Mouse (Mus musculus) gonadal fat pad, adult 2 months (tissue): ENCODE results near the gene Rab11b. TPM values are rescaled to one million over a fixed set of nuclear protein-coding genes. Genes with fewer than 3 reads are reported as not detected.

Experiments
- DNase-seq: peaks from one replicate; pipeline ENCODE4 v3.0.0-alpha.2; 2012; ENCODE audit warnings: low read depth
- polyA plus RNA-seq: library from polyadenylated mRNA; depleted of rRNA; stranded (reverse); fragments of >200 nt; gene quantifications from 2 replicates; pipeline ENCODE4 v1.2.3, GENCODE M21; 2012; rRNA removed

Rab11b gene
- 288 and 307 TPM in 2 replicates for polyA plus RNA-seq

DNA sequence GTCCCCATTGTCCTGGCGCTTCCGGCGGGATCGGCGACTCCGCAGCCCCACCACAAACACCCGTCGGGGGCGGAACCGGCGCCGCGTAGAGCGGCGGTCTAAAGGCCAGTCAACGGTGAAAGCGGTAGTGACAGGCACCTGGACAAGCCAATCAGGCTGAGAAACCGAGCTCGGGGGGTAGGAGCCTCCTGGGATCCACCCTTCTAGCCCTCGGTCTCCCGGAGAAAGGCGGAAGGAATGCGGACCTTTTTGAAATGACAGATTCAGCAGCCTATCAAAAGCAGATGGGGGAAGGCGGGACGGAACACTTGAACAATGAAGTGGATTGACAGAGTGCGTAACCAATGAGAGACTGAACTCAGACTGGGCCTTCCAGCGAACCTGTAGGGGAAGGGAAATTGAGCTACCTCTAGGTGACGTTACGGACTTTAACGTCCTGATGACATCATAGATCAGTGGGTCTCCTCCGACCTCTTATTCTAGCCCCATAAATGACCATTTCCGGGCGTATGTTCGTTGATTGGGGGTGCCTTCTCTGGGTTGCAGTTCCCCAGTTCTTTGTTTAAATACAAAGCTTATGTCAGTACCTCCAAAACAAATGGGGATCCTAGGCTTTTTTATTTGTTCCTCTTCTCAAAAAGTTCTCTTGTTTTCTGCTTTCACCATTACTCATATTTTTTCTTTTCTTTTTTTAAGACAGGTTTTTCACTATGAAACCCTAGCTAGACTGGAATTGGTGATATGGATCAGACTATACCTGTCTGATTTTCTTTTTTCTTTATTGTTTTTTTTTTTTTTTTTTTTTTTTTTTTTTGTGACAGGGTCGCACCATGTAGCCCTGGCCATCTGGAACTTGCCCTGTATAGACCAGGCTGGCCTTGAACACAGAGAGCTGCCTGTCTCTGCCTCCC, at the start of gene Rab11b:
Gene Rab11b (minus strand): TSS at position 276 of the 911 bp plus-strand sequence.
- DNase-seq, result peak; percentile 100

DNA sequence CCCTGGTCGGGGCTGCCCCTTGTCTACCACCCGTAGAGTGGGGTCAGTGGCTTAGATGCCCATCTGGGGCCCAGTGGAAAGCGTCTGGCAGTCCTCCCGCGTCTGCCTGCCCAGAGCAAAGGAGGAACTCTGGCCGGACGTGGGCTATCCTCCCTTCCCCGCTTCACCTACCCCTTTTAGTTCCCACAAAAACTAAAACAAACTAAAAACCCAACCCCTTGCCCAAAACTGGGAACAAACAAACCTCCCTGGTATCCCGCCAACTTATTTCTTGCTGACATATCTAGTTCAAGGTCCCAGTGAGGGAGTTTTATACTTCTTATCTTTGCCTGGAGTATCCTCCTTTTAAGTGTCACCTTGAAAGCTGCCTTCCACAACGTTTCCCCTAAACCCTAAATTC, 47.9 kb upstream of the Rab11b start:
- DNase-seq, result no peak

DNA sequence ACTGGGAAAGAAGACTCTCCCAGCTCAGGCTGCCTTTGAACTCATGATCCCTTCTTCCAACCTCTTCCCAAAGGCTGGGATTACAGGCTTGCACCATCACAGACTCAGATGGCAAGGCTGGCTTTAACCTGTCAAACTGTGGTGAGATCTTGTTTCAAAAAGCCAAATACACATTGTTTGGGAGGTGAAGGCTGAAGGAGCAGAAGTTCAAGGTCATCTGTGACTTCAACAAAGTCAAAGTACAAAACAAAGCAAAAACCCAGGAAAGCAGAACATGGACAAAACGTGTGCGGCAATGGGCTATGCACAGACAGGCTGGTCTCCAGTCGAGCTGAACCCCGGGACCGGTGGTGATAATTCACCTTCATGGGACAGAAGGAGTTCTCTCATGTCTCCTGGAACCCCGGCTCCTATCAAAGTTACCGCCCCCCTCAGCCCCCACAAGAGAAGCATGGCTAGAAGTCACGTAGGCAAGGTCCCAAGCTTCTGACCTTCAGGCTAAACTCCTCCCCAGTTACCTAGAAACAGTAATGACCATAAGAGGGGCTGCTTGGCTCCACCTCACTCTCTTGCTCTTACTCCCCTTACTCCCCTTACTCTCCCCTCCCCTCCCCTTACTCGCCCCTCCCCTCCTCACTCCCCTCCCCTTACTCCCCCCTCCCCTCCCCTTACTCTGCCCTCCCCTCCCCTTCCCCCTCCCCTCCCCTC, 47.0 kb upstream of the Rab11b start:
- no peak for DNase-seq

DNA sequence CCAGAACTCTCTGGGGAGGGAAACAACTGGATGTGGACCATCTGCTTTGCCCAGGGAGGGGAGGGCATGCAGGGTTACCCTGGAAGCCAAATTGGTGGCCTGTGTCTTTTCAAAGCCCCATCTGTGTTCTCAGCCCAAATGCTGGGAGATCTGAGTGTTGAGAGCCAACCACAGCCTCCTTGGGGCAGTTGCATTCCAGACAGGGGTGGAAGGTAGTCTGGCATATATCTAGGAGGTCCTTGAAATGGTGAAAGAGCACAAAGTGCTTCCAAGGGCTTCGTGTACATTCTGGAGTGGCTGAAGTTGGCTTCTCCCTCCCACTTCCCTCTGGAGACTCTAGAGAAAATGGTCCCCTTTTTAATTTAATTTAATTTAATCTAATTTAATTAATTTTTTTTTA, 44.4 kb upstream of the Rab11b start:
- DNase-seq, result no peak

DNA sequence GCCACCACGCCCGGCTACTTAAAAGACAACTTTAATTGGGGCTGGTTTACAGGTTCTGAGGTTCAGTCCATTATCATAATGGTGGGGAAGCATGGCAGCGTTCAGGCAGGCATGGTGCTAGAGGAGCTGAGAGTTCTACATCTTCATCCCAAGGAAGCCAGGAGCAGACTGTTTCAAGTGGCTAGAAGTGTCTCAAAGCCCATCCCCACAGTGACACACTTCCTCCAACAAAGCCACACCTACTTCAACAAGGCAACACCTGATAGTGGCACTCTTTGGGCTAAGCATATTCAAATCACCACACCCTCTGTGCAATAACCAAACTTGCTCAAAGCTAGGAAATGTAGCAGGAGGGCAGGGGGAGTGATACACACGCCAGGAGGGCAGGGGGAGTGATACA, 43.9 kb upstream of the Rab11b start:
- no peak for DNase-seq

DNA sequence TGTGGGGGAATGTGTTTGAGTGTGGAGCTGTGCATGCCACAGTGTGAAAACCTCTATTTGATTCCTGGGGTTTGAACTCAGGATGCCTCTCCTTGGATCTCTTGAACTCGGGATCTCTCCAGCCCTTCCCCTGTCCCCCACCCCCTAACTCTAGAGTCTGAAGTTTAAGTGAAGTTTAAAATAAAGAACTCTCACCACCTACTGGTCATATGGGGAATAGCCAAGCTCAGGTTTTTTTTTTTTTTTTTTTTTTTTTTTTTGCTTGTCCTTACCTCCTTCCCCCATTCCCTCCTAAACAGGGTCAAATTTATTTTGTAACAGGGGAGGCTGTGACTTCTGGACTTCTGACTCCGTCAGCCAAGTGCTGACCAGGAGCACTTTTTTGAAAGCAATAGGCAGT, 41.9 kb upstream of the Rab11b start:
- no peak for DNase-seq

DNA sequence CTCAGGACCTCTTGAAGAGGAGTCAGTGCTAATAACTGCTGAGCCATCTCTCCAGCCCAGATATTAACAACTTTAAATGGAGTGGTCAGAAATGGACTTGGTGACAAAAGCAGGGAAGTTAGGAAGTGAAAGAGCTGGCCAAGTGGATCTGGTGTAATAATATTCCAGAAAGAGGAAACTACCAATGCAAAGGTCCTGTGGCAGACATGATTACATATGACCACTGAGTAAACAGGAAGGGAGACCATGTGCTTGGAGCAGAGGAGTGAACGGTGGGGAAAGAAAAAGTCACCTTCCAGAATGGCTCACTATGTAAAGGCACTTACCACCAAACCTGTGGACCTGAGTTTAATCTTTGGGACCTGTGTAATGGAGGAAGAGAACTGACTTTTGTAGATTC, 38.9 kb upstream of the Rab11b start:
- DNase-seq, result no peak

DNA sequence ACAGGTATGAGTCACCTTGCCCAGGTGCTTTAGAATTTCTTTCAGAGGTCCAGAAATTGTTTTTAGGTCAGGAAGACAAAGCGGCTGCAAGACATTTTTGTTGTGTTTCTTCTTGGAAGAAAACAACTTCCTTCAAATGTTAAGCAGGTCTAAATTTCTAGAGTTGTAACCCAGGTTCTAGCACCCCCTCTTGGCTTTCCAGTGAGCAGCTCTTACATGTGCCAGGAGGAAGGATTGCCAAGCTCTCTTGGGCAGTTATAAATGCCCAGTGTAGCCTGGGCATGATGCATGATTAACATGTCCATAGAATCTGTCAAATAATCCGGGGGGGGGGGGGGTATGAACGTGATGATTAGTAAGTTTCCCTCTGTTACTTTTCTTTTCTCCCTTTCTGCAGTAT, 38.0 kb upstream of the Rab11b start:
- DNase-seq, result no peak

DNA sequence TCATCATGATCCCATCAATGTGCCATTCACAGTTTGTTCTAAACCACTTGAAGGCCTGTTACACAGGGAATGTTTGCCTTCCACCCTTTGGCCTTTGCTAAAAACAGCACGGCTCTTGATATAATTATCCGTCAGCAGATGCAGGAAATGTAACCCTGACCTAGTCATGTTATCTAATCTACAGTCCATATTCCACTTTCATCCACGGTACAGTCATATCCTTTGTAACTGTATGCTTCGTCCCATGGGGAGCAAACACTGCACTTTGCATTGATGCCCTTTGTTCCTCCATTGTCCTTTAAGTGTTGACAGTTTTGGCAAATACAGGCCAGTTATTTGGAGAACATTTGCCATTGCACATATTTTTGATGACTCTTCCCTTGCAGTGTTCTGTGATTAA, 28.4 kb upstream of the Rab11b start:
- DNase-seq, result no peak

DNA sequence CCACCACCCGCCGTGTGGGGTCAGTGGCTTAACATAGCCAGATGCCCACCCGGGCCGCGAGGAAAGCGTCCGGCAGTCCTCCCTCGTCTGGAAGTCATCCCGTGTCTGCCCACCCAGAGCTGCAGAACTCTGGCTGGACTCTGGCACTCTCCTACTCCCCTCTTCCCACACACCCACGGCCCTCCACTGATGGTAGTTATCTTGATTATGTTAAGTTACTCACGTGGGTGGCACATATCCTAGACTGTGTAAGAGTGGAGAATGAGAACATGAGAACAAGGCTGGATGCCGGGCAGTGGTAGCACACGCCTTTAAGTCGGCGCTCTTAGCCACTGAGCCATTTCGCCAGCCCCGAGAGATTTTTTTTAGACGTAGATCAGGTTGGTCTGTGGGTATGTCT, 26.0 kb upstream of the Rab11b start:
- no peak for DNase-seq

DNA sequence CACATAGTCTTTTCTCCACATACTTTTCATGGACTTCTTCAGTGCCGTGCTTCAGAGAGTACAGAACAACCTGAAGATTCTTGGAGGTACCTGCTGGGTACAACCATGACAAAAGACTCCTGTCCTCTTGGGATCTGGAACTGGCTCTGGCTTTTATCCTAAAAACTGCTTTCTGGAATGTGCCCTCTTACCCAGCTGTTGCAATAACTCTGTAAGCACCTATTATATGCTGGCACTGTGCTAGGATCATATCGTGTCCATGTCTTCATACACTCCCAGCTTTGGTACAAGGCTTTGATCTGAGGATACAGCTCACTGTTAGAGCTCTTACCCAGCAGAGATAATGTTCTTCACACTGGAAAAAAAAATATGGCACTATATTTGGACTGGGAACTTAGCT, 24.6 kb upstream of the Rab11b start:
- DNase-seq, result no peak

DNA sequence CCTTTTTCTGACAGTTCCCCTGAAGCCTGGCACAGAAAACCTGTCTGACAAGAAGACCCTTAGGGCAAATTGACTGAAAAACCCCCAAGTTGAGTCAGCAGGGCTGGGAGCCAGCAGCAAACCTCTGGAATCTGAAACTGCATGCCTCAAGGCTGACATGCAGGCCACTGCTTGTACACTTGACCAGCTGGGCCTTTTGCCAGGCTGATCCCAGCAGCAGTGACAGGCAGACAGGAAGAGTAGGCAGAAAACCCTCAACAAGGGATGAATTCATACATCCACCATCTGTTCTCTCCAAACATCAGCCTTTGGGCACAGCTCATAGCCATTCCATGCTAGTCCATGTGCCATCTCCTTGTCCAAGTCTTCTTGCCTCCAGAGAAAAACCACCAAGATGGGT, 23.1 kb upstream of the Rab11b start:
- peak; percentile 90 for DNase-seq

DNA sequence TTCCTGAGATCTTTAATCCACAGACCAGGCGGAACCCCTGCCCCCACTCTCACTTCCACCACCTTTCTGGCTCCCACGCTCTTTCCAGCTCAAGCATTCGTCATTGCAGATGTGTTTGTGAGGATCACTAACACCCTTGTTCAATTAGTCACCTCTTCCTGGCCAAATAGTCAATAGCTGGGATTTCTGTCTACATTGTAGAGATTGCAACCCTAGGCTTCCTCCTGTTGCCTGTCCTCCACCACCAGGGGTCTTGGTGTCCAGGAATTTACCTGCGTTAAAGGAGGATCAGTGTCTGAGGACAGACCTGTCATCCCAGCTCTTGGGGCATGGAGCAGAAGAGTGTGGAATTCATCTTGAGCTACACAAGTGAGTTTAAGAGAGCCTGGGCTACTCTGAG, 21.7 kb upstream of the Rab11b start:
- no peak for DNase-seq

DNA sequence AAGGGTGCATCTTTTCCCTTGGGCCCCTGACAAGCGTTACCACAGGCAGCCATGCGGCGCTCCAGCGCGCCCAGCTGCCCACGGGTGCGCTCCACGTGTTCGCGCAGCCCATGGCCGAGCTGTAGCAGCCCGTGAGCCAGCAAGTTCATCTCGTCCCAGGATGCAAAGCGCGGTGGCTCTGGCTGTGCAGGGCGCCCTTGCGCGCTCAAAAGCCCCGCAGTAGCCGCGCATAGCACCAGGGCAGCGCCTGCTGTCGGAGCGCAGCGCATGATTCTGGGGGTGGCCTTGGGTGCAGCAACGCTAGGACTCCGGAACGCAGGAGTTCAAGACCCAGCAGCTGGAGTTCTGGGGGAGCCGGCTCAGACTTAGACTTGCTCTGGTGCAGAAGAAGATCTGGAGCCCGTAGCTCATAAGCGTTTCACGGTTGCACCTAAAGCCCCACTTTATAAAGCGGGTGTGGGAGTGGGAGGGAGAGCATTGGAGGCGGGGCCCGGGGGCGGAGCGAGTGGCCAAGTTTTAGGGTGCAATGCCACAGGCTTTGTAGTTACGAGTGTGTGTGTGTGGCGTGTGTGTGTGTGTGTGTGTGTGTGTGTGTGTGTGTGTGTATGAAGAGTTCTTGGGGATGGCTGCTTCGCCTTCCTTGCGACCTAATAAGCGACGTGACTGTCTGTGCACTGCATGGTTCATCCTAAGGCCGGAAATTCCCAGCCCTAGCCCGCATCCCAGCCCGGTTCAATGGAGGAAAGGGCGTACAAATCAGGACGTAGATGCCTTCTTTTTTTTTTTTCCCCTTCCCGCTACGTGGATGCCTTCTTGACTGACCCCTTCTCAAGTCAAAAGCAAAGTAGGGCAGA, 21.0 kb upstream of the Rab11b start, which contains the start of gene Angptl4:
Gene Angptl4 (minus strand): TSS at position 707 of the 854 bp plus-strand sequence.
- no peak for DNase-seq

DNA sequence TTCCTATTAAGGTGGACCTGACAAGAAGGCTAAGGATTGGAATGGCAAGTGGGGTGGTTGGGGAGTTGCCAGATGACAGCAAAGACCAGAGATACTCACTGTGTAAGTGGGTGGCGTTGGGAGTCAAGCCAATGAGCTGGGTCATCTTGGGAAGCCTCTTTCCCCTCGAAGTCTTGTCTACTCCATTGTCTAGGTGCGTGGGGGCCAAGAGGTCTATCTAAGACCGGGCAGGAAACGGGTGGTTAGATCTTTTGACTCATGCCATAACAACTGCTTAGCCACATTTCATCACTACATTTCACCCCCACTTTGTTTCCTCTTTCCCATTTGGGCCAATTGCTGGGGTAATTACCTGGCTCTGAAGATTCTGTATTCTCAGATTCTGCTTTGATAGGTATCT, 20.1 kb upstream of the Rab11b start:
- no peak for DNase-seq

DNA sequence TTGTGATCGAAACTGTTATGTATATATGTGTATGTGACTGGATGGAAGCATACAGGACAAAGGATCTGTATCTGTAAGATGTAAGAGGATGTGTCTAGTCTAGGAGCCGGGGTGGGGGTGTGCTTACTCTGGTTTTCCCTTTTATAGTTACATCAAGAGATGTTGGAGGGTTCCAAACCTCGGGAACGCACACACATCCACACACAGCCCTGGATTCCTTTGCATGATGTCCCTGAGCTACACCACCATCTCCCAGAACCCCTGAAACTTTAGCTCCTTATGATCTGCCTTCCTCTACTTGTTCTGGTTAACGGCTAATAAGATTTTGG, 19.6 kb upstream of the Rab11b start:
- no peak for DNase-seq

DNA sequence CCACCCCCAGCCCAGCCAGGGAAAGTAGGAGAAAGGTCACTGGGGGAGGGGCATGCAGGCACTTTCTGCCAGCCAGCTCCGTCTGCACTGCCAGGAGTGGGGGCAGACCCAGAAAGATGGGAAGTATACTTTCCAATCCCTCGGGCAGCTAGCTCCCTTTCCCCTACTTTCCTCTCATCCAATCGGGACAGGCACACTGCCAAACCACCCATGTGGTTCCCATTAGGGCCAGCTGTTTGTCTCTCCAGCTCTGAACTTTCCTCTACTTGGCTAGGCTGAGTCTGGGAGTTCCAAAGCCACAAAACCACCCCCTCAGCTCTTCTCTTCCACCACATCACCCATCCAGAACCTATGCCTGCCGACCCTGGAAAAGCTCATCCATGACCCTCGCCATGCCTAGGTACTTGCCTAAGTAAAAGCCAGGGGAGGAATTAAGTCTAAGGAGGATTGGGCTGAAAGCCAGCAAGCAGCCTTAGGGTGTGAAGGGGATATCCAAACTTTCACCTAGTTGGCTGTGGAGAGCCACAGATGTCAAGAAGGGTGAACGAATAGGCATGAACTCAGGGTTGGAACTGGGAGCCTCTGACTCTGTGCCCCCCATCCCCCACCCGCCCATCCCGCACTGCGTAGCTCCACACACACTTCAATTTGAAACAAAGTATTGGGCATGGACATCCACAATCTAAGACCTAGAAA, 19.1 kb upstream of the Rab11b start:
- DNase-seq, result no peak

DNA sequence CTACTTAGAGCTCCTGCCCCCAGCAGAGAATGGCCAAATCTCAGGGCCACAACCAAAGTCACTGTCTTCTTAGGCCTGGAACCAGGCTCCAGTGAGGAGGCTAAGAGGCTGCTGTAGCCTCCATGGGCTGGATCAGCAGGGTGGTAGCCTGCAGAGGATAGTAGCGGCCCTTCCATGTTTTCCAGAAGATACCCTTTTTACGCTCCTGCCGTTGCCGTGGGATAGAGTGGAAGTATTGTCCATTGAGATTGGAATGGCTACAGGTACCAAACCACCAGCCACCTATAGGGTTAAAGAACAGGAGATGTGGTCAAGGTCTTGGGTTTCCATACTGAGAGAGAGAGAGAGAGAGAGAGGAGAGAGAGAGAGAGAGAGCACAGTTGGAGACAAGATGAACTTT, 15.0 kb upstream of the Rab11b start:
- no peak for DNase-seq

DNA sequence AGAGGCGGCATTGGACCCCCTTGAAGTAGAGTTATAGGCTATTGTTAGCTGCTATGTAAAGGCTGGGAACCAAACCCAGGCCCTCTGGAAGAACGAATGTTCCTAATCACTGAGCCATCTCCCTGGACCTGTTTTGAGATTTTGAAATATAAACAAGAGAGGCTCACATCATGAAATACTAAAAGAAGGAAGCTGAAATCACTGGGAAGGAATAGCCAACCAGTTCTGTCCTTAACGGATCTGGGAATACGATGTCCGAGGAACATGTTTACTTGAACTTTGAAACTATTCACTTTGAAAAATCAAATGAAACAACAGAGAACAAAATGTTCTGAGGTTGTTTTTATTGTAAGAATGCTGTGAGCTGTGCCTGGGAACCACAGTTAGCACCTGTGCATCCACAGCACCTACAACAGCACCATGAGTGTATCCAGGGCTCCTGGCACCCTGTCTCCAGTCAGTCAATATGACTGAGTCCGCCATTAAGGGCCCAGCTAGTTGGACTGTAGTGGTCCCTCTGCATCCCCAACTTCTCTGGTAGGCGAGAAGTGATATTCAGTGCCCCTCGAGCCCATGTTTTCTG, 14.3 kb upstream of the Rab11b start:
- no peak for DNase-seq

DNA sequence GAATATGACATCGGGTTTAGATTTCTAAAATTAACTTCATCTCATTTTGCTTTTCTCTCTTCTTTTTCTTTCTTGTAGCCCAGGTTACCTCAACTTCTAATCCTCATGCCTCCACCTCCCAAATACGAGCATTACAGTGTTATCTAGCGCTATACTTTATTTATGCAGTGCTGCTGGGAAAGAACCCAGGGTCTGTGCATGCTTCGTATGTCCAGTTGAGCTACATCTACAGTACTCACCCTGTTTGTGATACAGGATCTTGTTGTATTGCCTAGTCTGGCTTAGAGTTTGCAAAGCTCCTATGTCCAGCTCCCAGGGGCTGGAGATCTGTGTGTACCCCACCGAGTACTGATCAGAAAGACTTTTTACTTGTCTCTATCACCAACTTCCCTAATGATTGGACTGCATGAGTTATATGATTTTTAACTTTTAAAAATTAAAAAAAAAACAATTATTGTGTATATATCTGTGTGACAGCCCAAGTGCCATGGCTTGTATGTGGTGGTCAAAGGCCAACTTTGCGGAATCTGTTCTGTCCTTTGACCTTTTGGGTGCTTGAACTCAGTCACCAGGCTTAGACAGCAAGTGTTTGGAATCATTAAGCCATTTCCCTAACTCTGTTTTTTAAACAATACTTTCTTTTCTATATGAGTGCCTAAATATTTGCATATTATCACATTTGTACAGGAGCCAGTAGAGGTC, 13.7 kb upstream of the Rab11b start:
- no peak for DNase-seq

DNA sequence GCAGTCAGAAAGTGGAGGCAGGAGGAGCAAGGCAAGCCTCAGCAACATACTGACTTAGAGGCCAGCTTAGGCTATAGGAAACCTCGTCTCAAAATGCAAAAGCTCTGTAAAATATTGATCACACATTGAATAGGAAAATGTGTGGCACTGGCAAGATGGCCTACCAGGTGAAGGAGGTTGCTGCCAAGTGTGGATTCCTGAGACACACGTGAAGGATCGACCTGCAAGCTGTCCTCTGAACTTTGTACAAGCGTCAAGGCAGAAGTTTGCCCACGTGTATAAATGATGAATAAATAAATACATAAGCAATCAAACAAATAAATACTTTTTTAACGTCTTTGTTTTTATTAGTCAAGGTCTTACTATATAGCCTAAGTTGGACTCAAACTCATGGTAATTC, 13.1 kb upstream of the Rab11b start:
- no peak for DNase-seq
